Mouse (Mus musculus): ENCODE measurements at regions not wholly inside any gene's neighbourhood (a gene's known extent, or its start where the extent isn't known, plus 50 kb on each side); places are given as distances from the start of the nearest gene placed in this dataset.

GRCm38 (mm10) chr10:111689587-111689986 lies 183.5 kb downstream of the Phlda1 start:
- no peak for ATAC-seq (ENCODE audit: insufficient number of reproducible peaks, low FRiP score, low TSS enrichment)

- no peak for ATAC-seq (ENCODE audit: insufficient number of reproducible peaks, low FRiP score, low TSS enrichment)
Observed at GRCm38 (mm10) chr10:111693762-111694161, 187.7 kb downstream of the Phlda1 start.

- no peak for ATAC-seq (ENCODE audit: insufficient number of reproducible peaks, low FRiP score, low TSS enrichment)
Observed at GRCm38 (mm10) chr10:111694227-111695200, 188.4 kb downstream of the Phlda1 start.

- no peak for ATAC-seq (ENCODE audit: insufficient number of reproducible peaks, low FRiP score, low TSS enrichment)
Observed at GRCm38 (mm10) chr10:111695918-111696760, 190.1 kb downstream of the Phlda1 start.

GRCm38 (mm10) chr10:111696987-111697386 lies 190.9 kb downstream of the Phlda1 start:
- no peak for ATAC-seq (ENCODE audit: insufficient number of reproducible peaks, low FRiP score, low TSS enrichment)

- no peak for ATAC-seq (ENCODE audit: insufficient number of reproducible peaks, low FRiP score, low TSS enrichment)
Observed at GRCm38 (mm10) chr10:111699557-111700508, 193.7 kb downstream of the Phlda1 start.

- no peak for ATAC-seq (ENCODE audit: insufficient number of reproducible peaks, low FRiP score, low TSS enrichment)
Observed at GRCm38 (mm10) chr10:111700570-111700969, 194.5 kb downstream of the Phlda1 start.

GRCm38 (mm10) chr10:111701138-111701537 lies 195.1 kb downstream of the Phlda1 start:
- ATAC-seq (ENCODE audit: insufficient number of reproducible peaks, low FRiP score, low TSS enrichment): no peak

- no peak for ATAC-seq (ENCODE audit: insufficient number of reproducible peaks, low FRiP score, low TSS enrichment)
Observed at GRCm38 (mm10) chr10:111702435-111702834, 196.3 kb downstream of the Phlda1 start.

GRCm38 (mm10) chr10:111703447-111703846 lies 197.4 kb downstream of the Phlda1 start:
- ATAC-seq (ENCODE audit: insufficient number of reproducible peaks, low FRiP score, low TSS enrichment): no peak

- ATAC-seq (ENCODE audit: insufficient number of reproducible peaks, low FRiP score, low TSS enrichment): no peak
Observed at GRCm38 (mm10) chr10:111711519-111712113, 205.5 kb downstream of the Phlda1 start.

GRCm38 (mm10) chr10:111712991-111713390 lies 206.9 kb downstream of the Phlda1 start:
- no peak for ATAC-seq (ENCODE audit: insufficient number of reproducible peaks, low FRiP score, low TSS enrichment)

GRCm38 (mm10) chr10:111713676-111714075 lies 207.6 kb downstream of the Phlda1 start:
- ATAC-seq (ENCODE audit: insufficient number of reproducible peaks, low FRiP score, low TSS enrichment): no peak

GRCm38 (mm10) chr10:111715172-111715571 lies 209.1 kb downstream of the Phlda1 start:
- no peak for ATAC-seq (ENCODE audit: insufficient number of reproducible peaks, low FRiP score, low TSS enrichment)

GRCm38 (mm10) chr10:111719632-111720031 lies 213.5 kb downstream of the Phlda1 start:
- no peak for ATAC-seq (ENCODE audit: insufficient number of reproducible peaks, low FRiP score, low TSS enrichment)

GRCm38 (mm10) chr10:111721068-111721467 lies 215.0 kb downstream of the Phlda1 start:
- no peak for ATAC-seq (ENCODE audit: insufficient number of reproducible peaks, low FRiP score, low TSS enrichment)

GRCm38 (mm10) chr10:111723885-111724284 lies 217.8 kb downstream of the Phlda1 start:
- ATAC-seq (ENCODE audit: insufficient number of reproducible peaks, low FRiP score, low TSS enrichment): no peak

- ATAC-seq (ENCODE audit: insufficient number of reproducible peaks, low FRiP score, low TSS enrichment): no peak
Observed at GRCm38 (mm10) chr10:111724574-111725414, 218.7 kb downstream of the Phlda1 start.

GRCm38 (mm10) chr10:111736026-111736425 lies 229.9 kb downstream of the Phlda1 start:
- no peak for ATAC-seq (ENCODE audit: insufficient number of reproducible peaks, low FRiP score, low TSS enrichment)
